Mouse (Mus musculus) testis, postnatal 14 days (tissue): ENCODE measurements around the gene Olfr172.
A peak's percentile ranks its signal among the peaks of the same experiment; 100 is the strongest.

ENCODE experiments used
- DNase-seq: peaks from one replicate; pipeline ENCODE4 v3.0.0; 2021; ENCODE audit warnings: low spot score

Olfr172 gene

GRCm38 (mm10) chr16:58763076-58763475 lies at the start of gene Olfr172:
Olfr172 (minus strand) TSS chr16:58763176.
- DNase-seq: no peak

DNA sequence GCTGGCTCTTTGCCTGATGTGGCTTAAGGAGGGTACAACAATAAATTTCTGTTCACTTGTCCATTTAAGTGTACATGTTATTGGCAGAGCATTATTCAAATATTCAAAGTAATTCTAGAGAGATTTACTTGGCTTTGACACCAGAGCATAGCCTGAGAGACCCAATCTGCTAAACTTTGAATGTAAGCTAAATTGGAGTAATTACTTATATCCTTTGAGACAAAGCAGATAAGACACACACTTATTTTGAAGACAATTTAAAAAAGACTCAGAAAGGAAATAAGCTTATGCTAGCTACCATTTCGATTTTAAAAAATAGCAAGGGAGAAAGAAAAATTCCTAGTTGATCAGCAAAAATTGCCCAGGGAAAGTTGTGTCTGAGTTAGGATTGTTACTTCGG lies 37.2 kb upstream of the Olfr172 start, which contains the start of gene Olfr173:
TSS of gene Olfr173 (minus strand) at position 101 of the 400 bp plus-strand sequence.
- no peak for DNase-seq

GRCm38 (mm10) chr16:58756191-58756590 lies 6.8 kb downstream of the Olfr172 start:
- DNase-seq: no peak

GRCm38 (mm10) chr16:58751314-58751713 lies 11.7 kb downstream of the Olfr172 start:
- no peak for DNase-seq

DNA sequence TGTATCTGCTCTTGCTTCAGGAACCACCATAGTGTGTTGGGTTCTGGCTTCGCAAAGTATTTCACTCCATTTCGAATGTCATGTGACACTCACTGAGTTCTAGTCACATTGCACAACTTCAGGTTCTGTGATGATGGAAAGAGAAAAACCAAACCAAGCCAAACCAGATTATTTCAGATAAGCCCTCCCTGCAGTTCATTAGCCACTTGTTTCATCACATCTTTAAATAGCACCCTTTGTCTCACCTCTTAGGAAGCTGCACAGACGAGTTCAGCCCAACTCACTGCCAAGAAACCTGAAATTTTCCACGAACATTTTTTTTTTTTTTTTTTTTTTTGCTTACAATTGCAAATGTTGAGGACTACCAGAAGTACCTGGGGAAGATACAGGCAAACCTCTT lies 16.3 kb downstream of the Olfr172 start:
- DNase-seq: no peak

- no peak for DNase-seq
Observed at GRCm38 (mm10) chr16:58740751-58741150, 22.2 kb downstream of the Olfr172 start.

- DNase-seq: no peak
Observed at GRCm38 (mm10) chr16:58738800-58739199, 24.2 kb downstream of the Olfr172 start.

DNA sequence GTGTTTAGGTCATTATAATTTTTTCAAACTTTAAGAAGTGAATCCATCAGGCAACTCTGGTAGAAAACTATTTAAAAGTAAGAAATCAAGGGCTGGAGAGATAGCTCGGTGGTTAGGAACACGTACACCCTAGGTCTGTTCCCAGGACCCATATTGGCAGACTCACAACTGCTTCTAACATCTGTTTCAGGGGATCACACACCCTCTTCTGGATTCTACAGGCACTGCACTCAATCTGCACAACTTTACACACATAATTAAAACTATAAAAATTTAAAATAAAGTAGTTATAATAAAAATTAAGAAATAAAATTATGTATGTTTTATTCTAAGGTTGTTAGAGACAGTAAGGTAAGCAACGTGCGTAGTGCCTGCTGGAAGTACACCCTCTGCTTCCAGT lies 24.8 kb downstream of the Olfr172 start:
- DNase-seq: no peak

DNA sequence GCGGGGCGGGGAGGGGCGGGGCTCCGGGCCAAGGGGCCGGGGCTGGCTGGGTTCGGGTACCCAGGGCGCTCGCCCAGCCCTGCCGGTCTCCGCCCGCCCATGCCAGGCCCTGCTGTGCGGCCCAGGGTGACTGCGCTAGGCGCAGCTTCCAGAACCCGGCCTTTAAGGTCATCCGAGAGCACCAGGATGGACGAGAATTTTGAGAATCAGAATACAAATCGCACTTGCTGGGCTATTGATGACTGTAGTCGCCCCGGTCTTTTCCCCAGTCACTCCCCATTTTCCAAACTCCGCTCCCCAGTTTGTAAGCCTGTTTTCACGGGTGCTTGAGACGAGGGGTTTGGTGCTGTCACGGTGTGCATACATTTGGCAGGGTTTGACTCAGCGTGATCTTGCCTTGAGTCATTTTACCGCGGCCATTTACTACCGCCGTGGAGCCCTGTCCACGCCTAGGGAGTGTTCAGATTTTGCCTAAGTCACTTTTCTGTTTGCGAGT lies 34.8 kb downstream of the Olfr172 start:
- no peak for DNase-seq

DNA sequence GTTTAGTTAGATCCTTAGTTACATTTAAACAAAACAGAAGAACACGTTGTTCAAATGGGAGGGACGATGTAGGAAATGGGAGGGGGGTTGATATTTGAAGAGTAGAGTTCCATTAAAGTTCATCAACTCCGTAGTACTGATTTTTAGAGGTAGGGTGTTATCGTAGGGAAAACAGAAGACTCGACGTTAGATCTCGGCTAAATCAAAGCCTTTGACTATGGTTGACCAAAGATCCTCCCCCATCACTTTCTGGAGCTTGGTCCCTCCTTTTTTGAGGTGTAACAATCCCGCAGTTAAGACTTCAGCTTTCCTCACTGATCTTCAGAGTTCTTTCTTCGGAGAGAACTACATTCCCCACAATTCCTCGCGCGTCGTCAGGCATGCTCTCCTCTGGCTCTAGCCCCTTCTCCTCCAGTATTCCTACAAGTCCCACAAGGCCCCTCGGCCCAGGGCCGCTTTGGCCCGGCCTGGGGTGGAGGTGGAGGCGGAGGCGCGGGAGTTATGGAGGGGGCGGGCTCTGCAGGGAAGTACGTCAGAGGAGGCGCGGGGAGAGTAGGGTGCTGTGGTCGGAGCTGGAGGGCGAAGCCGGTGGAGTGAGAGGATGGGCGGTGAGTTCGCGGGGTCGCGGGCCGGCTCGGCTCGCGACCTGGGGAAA lies 35.4 kb downstream of the Olfr172 start, which contains the start of gene Cldnd1:
TSS of gene Cldnd1 (plus strand) at position 434 of the 655 bp plus-strand sequence.
- DNase-seq: peak; percentile 97

- DNase-seq: no peak
Observed at GRCm38 (mm10) chr16:58726680-58727476, 36.1 kb downstream of the Olfr172 start.

- no peak for DNase-seq
Observed at GRCm38 (mm10) chr16:58722292-58722691, 40.7 kb downstream of the Olfr172 start.

GRCm38 (mm10) chr16:58718666-58719120 lies 44.3 kb downstream of the Olfr172 start, which contains the start of gene Gpr15:
Gpr15 (minus strand) TSS chr16:58719070.
- DNase-seq: no peak

GRCm38 (mm10) chr16:58715018-58715417 lies 48.0 kb downstream of the Olfr172 start:
- DNase-seq: no peak

DNA sequence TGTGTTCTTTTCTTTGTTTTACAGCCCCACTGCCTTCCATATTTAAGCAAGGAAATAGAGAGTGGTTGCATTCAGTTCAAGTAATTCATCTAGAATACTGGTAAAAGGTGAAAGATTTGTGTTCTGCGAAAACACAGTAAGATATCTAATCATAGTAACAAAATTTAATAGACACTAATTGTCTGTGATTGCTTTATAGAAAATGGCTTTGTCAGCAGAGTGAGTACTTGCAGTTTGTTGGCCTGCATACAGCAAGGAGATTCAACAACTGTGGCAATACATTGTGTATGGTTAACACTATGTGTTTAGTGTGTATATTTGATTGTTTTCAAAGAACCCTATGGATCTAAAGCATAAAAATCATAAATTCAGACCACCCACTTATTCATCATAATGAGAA lies 49.8 kb downstream of the Olfr172 start:
- no peak for DNase-seq

GRCm38 (mm10) chr16:58712221-58712620 lies 50.8 kb downstream of the Olfr172 start:
- no peak for DNase-seq
